Mouse (Mus musculus) testis, adult 2 months (tissue): Measurements from ENCODE around the gene Xrcc1.

Experiments
- CTCF ChIP-seq: fragments of 200-500 bp; IDR thresholded peaks from 2 replicates; pipeline ENCODE4 v1.5.1; 2012; ENCODE audit warnings: low read depth, mild to moderate bottlenecking, inconsistent platforms, low read length, moderate library complexity; ENCODE audit not compliant: control insufficient read depth, insufficient read depth, insufficient replicate concordance
- POLR2A ChIP-seq: fragments of 200-500 bp; IDR thresholded peaks from 2 replicates; pipeline ENCODE4 v1.6.1; 2012; ENCODE audit warnings: low read depth, mild to moderate bottlenecking, inconsistent platforms, low read length, moderate library complexity; ENCODE audit not compliant: control insufficient read depth

- no peak for TF ChIP-seq CTCF
- TF ChIP-seq POLR2A: no peak
These were observed 38.4 kb upstream of the Xrcc1 start for GRCm38 (mm10) chr7:24507726-24508114.
